ENCODE assay signal across 13 mouse cellular contexts in the genomic region with DNA sequence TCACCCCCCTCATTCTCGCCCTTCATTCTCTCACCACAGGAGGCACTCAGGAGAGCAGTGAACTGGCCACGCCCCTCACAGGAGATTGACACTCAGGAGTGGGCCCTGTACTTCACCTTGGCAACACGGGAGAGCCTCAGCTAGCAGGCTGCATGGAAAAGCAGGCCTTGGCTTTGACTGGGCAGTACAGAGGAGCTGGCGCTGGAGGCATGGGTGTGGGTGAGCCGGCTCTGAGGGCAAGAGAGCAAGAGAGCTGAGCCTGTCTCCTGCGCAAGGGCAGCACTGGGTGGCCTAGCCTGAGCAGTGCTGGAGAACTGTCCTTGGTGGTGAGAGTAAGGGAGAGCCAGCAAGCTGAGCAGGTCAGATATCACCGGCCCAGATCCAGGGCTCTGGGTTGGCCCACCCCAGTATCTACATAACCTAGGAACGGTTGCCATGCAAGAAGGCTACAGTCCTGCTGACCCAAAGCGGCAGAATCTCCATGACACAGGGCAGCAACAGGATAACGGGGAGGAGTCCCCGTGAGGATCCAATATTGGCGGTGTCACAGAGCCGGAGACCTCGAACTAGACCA. TPM values are rescaled to one million over a fixed set of nuclear protein-coding genes. Genes with fewer than 3 reads are reported as not detected.
DNase-seq lines count a peak whose midpoint lies in the region; ATAC-seq and TF ChIP-seq lines count a peak whose summit lies in the region.
"Had no signal": no experiment of that assay in that cellular context is flagged by ENCODE, and none has a peak within 500 bp of the region (broad histone marks: within the 10 kb centered on the region; RNA-seq: fewer than 3 reads in every experiment).

No protein-coding gene starts in this region.

- no peak overlapping the region for H3K9ac ChIP-seq in forebrain, embryonic 11.5 days (ENCODE audit: low read length)
- H3K9ac ChIP-seq in forebrain, embryonic 16.5 days (replicated peaks; ENCODE audit: low read depth, low read length) = no peak overlapping the region
- H3K9ac ChIP-seq in forebrain, postnatal 0 days = no peak overlapping the region

- H3K4me3 ChIP-seq in forebrain, embryonic 11.5 days (ENCODE audit: low read depth, low read length) = no peak overlapping the region
- no peak overlapping the region for H3K4me3 ChIP-seq in forebrain, embryonic 16.5 days (replicated peaks; ENCODE audit: low read length)
- no peak overlapping the region for H3K4me3 ChIP-seq in forebrain, postnatal 0 days (ENCODE audit: low read depth, low read length)

- H3K4me1 ChIP-seq in forebrain, embryonic 11.5 days (replicated peaks; ENCODE audit: control insufficient read depth, insufficient read depth, low read length) = no peaks in the 10 kb centered on the region
- no peaks in the 10 kb centered on the region for H3K4me1 ChIP-seq in forebrain, embryonic 16.5 days (replicated peaks; ENCODE audit: control insufficient read depth, insufficient read depth, low read length)
- no peaks in the 10 kb centered on the region for H3K4me1 ChIP-seq in forebrain, postnatal 0 days (ENCODE audit: insufficient read depth)

- no peaks in the 10 kb centered on the region for H3K27me3 ChIP-seq in forebrain, embryonic 11.5 days (ENCODE audit: control insufficient read depth, insufficient read depth, low read length)
- H3K27me3 ChIP-seq in forebrain, embryonic 16.5 days (replicated peaks; ENCODE audit: control insufficient read depth, insufficient read depth, low read length) = no peaks in the 10 kb centered on the region
- no peaks in the 10 kb centered on the region for H3K27me3 ChIP-seq in forebrain, postnatal 0 days (ENCODE audit: insufficient read depth, low read length)

- ATAC-seq in forebrain, embryonic 11.5 days (replicated peaks; ENCODE audit: low FRiP score) = peak; percentile 63; the same call in 1 of the 2 replicates
- no peak; the same call in 1 of the 2 replicates for ATAC-seq in forebrain, embryonic 16.5 days
- ATAC-seq in forebrain, postnatal 0 days = peak; percentile 54
- no peak for ATAC-seq in megakaryocyte-erythroid progenitor cell, adult 5-6 weeks (replicated peaks; ENCODE audit: low FRiP score, low TSS enrichment, poor library complexity, severe bottlenecking)

- WGBS in forebrain, embryonic 11.5 days = 72% methylated on average over 14 of the region's 14 CpGs
- WGBS in forebrain, embryonic 16.5 days = 76% methylated on average over 14 of the region's 14 CpGs
- WGBS in forebrain, postnatal 0 days = 75% methylated on average over 14 of the region's 14 CpGs

- H3K36me3 ChIP-seq in forebrain, embryonic 11.5 days (ENCODE audit: control insufficient read depth, insufficient read depth, low read length) = no peaks in the 10 kb centered on the region
- no peaks in the 10 kb centered on the region for H3K36me3 ChIP-seq in forebrain, embryonic 16.5 days (ENCODE audit: control insufficient read depth, insufficient read depth)
- H3K36me3 ChIP-seq in forebrain, postnatal 0 days (ENCODE audit: insufficient read depth) = no peaks in the 10 kb centered on the region

- no peak overlapping the region for H3K4me2 ChIP-seq in forebrain, embryonic 11.5 days (ENCODE audit: low read depth, low read length, severe bottlenecking)
- no peak overlapping the region for H3K4me2 ChIP-seq in forebrain, embryonic 16.5 days (ENCODE audit: low read length)
- no peak overlapping the region for H3K4me2 ChIP-seq in forebrain, postnatal 0 days (ENCODE audit: low read depth)

- DNase-seq in forebrain, embryonic 11.5 days (ENCODE audit: low spot score) = no peak
- peak; percentile 7 to 14 for DNase-seq in kidney, postnatal 4 days
- no peak for DNase-seq in kidney, adult 9 months
- DNase-seq in ES-CJ7 (ENCODE audit: low read depth, low spot score) = peak; percentile 76
- no peak for DNase-seq in forebrain, postnatal 0 days
- no peak for DNase-seq in layer of hippocampus, adult 8-10 months (ENCODE audit: low spot score in 2 of 2)
- DNase-seq: adrenal gland, postnatal 10 days; cerebellum, adult 11-12 months; gastrocnemius, postnatal 10 days; left cerebral cortex, postnatal 4 days; thymus, postnatal 25 days had no signal

- H3K27ac ChIP-seq in forebrain, embryonic 11.5 days (ENCODE audit: low read depth, low read length) = no peak overlapping the region
- no peak overlapping the region for H3K27ac ChIP-seq in forebrain, embryonic 16.5 days (ENCODE audit: low read length)
- no peak overlapping the region for H3K27ac ChIP-seq in forebrain, postnatal 0 days (ENCODE audit: low read depth, low read length)

- H3K9me3 ChIP-seq in forebrain, embryonic 11.5 days (ENCODE audit: control insufficient read depth, low read length) = no peaks in the 10 kb centered on the region
- H3K9me3 ChIP-seq in forebrain, embryonic 16.5 days (ENCODE audit: control insufficient read depth, low read length) = no peaks in the 10 kb centered on the region
- H3K9me3 ChIP-seq in forebrain, postnatal 0 days (ENCODE audit: low read length) = no peaks in the 10 kb centered on the region

- TF ChIP-seq CTCF in forebrain, postnatal 0 days (IDR thresholded peaks at IDR 0.05; ENCODE audit: low read depth) = no peak

RNA-seq across cellular contexts. Expression of a gene that starts 35.6 kb away (rescaled TPM):
- 6.2 and 8.1 TPM in 2 replicates for polyA plus RNA-seq in forebrain, embryonic 11.5 days (2014; fragmentation: Nextera tagmentation; extraction: Ambion mirVana)
- 96.5 and 121 TPM in 2 replicates for polyA plus RNA-seq in forebrain, embryonic 16.5 days (2015; fragmentation: Nextera tagmentation; extraction: Ambion mirVana)
- total RNA-seq in forebrain, postnatal 0 days (2014; rRNA removed) = 50.2 and 93.9 TPM in 2 replicates
- 79.9 and 128 TPM in 2 replicates for polyA plus RNA-seq in forebrain, postnatal 0 days (2015; fragmentation: Nextera tagmentation; extraction: Ambion mirVana)
- not detected in 2 replicates for total RNA-seq in megakaryocyte-erythroid progenitor cell, adult 5-6 weeks (2014; fragmentation: Nextera tagmentation)
- total RNA-seq in megakaryocyte-erythroid progenitor cell, adult 5-6 weeks (2017) = not detected in 2 replicates
- total RNA-seq in layer of hippocampus, adult 8-10 months (2022) = 10 to 100 TPM; 17.5 to 20.3 (median 17.8) TPM

Comparison
In these comparisons a context has a peak if more than half of its experiments do, and no peak if none do; other contexts are left out.
1. ATAC-seq: peak in forebrain, embryonic 11.5 days (single experiment) and forebrain, postnatal 0 days (single experiment); none in forebrain, embryonic 16.5 days (single experiment) and megakaryocyte-erythroid progenitor cell, adult 5-6 weeks (single experiment).
2. DNase-seq: peak in kidney, postnatal 4 days (2 of 2) and ES-CJ7 (single experiment); none in forebrain, embryonic 11.5 days (single experiment), kidney, adult 9 months (single experiment), forebrain, postnatal 0 days (single experiment) and layer of hippocampus, adult 8-10 months (0 of 2).
3. RNA of a gene that starts 35.6 kb away (total RNA-seq): 50.2 to 93.9 TPM in forebrain, postnatal 0 days and 17.5 to 20.3 TPM in layer of hippocampus, adult 8-10 months; not detected in megakaryocyte-erythroid progenitor cell, adult 5-6 weeks; every median in the first group is over 10 times any median in the second.